Mouse (Mus musculus): ENCODE measurements around the gene Asb1.

The Asb1 gene

DNA sequence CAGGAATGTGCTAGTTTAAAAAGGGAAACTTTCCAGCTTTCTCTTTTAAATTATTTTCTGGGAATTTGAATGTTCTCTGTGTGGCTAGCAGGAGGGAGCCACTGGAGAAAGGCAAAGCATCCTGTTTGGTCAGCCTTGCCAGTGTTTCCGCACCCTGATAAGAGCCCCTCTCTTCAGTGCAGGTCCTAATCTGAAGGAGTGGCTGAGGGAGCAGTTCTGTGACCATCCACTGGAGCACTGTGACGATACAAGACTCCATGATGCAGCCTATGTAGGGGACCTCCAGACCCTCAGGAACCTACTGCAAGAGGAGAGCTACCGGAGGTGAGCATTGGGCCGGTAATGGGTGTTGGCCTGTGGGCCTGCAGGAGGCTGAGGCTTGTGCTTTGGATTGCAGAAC is 3.6 kb downstream of the Asb1 start:
- no peak for DNase-seq (ENCODE audit: low spot score in 2 of 2)

DNA sequence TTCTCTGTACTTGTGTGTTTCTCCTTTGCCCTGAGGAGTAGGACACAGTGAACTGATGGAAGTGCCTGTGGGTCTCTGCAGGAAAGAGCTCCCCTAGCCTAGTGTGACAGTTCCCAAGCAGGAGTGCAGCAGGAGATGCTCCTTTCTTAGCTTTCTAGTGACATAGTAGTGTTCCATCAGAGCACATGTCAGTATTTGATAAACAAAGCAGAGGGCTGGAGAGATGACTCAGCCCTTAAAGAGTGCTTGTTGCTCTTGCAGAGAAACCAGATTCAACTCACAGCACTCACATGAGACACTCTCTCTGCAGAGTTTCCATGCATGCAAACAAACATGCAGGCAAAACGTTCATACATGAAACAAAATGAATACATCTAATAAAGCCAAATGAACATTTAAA is 4.9 kb downstream of the Asb1 start:
- DNase-seq (ENCODE audit: low spot score in 2 of 2): no peak

DNA sequence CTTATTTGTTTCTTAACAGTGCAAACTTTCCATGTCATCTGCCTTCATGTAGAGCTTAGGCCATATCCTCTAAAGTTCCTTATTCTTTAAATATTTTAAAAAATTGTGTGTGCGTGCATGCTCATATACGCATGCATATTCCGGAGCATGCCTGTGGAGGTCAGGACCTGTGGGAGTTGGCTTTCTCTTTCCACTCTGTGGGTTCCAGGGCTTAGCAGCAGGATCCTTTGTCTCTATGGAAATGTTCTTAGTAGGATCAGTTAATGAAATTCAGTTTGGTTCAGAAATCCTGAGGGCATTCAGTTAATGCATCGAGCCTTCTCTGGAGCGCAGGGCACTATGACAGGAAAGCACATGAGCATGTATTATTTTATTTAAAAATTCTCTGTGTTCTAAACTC is 7.2 kb downstream of the Asb1 start:
- no peak for DNase-seq (ENCODE audit: low spot score in 2 of 2)

DNA sequence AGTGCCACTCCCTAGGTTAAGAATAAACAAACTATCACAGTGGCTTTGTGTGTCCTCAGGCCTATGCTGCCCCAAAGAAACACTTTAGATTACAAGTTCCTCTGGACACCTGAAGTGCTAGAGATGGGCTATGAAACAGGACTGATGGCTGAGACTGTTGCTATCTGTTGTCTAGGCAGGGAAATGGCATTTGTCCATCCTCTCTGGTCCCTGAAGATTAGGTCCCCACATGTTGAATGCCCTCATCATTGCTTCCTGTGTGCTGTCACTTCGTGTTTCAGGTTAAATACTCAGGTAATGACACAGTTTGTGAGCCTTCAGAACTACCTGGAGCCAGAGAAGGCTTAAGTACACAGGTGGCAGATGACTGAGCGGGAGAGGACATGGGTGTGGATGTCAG is 8.7 kb downstream of the Asb1 start:
- DNase-seq (ENCODE audit: low spot score in 2 of 2): no peak

DNA sequence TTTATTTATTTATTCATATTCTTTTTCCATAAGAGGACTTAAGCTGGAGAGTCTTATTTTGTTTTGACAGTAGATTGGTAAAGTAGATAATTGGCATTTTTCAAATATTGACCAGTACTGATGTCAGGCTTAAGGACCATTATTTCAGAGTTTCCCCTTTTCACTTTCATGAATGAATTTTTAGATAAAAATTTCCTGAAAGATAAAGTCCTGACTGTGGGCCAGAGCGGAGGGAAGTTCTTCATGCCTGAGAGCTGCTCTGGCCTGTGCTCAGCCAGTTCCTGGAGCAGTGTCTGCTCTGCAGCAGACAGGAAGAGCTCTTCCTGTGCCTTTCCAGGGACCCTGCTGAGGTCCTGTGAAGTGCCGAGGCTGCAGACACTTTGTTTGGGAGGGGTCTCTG is 16.8 kb downstream of the Asb1 start:
- no peak for DNase-seq (ENCODE audit: low spot score in 2 of 2)

DNA sequence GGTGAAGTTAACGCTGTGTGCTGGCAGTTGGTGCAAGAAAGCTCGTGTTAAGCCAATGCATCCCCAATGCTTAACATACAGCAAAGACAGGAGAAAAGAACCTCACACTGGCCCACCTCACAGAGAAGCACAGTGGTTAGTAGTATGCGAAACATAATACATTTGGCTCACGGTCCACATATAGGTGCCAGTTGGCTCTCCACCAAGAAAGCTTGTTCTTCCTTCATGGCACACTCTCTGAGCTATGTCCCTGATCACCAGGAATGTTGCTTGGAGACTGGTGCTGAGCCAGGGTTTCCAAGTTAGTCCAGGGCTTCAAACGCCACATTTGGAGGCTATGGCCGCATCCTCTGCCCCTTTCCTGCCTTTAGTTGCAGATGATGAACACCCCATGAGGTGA is 20.9 kb downstream of the Asb1 start:
- no peak for DNase-seq (ENCODE audit: low spot score in 2 of 2)

DNA sequence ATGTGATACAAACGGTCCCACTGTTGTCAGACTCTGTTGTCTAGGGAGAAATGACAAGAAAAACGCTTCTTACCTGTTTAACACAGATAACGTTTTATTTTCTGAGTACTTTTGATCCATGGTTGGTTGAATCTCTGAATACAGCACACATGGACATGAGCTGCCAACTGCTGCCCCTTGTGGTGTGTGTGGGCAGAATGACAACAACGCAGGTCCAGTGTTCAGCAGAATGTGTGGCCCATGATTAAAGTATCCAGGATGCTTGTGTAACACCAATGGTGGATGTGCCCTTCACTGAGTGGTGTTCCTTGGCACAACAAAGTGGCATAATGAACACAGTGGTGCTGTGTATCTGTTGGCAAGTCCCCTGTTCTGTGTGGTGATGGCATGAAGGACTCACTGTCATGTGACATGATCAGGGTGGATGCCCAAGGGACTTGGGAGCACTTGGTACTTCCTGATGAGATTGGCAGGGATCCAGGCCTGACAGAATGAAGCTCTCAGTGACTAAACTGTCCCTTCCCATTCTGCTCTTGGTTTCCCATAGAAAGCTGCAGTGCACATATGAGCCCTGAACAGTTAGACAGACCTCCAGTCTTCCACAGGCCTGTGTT is 22.7 kb downstream of the Asb1 start:
- DNase-seq (ENCODE audit: low spot score in 2 of 2): no peak

DNA sequence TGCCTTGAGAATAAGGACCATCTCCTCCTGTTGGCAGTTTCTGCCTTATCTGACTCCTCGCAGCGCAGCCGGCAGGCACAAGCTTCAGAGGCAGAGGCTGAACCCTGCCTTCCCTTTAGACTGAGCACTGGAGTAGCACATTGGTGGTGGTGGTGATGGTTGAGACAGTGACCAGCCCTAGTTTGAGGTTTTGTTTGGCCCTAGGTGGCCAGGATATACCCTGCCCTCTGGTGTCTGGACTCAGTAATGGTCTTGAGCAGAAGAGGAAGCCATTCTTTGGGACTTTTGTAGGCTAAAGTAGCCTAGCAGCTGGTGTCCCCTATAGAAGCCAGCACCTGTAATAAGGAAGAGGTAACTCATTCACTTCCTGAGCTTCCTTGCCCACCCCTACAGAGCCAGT is 23.7 kb downstream of the Asb1 start:
- no peak for DNase-seq (ENCODE audit: low spot score in 2 of 2)

DNA sequence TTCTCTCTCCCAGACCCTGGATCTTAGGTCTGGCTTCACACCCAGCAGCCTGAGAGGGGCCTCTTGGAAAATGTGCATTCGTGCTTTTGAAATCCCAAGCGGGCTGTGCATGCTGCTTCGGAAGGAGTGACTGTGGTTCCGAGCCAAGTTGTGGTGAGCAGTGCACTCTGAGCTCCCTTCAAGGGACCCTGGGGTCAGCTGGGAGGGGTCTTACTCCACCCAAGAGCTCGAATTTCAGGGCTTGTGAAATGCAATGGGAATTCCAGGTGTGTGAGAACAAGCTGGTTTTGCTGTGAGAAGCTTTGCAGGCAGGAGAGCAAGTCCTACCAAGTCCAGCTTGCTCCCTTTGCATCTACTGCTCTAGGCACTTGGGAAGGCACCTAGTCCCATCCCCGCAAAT is 24.3 kb downstream of the Asb1 start:
- no peak for DNase-seq (ENCODE audit: low spot score in 2 of 2)

DNA sequence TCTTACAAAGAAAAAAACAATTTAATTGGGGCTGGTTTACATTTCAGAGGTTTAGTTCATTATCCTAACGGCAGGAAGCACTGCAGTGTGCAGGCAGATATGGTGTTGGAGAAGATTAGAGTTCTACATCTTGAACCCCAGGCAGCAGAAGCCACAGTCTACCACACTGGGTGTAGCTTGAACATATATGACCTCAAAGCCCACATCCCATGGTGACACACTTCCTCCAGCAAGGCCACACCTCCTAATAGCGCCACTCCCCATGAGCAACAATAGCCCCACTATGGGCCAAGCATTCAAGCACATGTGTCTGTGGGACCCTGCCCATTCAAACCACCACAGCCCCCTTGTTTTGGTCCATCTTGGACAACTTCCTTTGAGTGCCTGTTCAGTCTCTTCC is 26.9 kb downstream of the Asb1 start:
- no peak for DNase-seq (ENCODE audit: low spot score in 2 of 2)

DNA sequence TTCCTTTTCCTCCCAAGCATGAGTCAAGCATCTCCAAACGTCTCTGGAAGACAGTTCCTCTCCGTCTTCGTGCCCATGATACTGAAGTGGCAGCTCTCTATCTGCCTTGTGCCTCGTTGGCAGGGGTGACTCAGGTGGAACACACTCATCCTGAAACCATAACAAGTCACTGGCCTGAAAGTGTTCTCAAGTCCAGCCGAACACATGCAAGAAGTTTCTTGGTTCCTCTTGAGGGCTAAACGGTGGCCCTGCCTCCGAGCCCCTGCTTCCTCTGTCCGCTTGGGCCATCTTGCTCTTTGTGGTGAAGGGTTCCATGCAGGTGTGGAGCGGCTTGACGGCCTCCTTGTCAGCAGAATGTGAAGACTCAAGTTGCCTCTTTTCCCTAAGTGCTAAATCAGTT is 32.1 kb downstream of the Asb1 start:
- DNase-seq (ENCODE audit: low spot score in 2 of 2): no peak

DNA sequence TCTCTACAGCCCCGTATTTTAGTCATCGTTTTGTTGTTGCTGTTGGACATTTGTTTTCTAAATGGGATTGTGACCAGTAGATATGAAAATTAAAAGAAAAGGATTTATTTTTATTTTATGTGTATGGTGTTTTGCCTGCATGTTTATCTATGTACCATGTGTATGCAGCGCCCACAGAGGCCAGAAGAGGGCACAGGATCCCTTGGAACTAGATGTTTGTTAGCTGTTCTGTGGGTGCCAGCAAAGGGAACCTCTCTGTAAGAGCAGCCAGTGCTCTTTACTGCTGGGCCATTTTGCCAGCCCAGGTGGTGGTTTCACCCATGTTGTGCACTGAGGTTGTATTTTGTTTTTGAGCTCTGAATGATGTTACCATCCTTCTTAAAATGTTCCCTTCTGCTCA is 33.9 kb downstream of the Asb1 start:
- DNase-seq (ENCODE audit: low spot score in 2 of 2): peak; percentile 28 to 58

DNA sequence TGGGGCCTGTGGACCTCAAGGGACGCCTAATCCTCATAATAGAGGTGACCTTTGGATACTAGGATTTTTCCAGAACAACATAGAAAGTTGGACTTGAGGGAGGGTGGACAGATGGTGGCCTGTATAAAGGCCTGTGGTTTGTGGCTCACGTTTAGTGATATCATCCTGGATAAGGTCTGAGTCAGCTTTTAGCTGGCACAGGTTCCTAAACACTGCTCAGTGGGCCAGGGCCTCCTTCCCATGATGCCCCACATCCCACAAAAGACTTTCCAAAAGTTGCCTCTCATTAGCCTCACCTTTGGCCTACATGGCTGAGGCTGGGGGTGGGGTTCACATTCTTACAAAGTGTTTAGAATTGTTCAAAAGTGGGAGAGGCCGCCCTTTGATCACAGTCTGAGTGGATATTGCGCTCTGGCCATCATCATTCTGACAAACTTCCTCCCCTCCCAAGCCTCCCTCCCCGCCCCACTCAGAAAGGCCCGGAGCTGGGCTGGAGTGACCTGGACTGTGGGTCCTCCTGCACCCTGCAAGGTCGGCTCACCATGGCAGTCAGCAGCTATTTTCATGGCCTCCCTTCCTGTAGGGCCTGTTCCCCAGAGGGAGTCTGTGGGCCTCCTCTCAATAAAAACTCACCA is 37.7 kb downstream of the Asb1 start:
- DNase-seq (ENCODE audit: low spot score in 2 of 2): no peak

DNA sequence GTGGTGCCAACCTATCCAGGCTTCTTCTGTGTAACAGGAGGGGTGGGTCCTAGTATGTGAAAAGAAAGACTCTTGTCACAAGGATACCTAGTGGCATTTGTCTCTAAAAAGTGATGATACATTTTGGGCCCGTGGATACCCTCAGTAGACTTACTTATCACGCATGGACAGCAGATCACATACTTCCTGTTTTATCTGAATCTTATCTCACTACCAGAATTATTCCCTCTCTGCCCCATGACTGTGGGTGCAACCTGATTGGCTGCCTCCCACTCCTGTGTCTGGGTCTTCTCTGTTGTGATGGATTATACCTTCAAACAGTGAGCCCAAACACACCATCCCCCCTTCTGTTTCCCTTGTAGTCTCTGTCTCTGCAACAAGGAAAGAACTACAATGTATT is 40.2 kb downstream of the Asb1 start:
- DNase-seq (ENCODE audit: low spot score in 2 of 2): no peak

DNA sequence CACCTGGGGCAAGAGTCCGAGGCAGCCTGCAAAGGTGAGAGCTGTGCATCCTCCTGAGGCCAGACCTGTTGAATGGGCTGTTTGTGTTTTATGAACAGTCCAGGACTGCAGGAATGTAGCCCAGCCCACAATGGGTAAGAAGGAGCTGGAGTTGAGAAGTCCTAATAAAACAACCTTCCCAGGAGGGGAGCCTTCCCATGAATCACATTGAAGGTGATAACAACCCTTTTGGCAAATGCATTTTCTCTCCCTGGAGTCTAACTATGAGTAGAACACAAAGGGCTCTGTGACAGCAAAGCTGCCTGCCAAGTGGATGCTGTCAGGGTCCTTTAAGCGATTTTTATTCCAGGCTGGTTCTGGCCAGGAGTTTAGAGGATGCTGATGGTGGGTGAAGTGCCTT is 40.9 kb downstream of the Asb1 start:
- no peak for DNase-seq (ENCODE audit: low spot score in 2 of 2)

DNA sequence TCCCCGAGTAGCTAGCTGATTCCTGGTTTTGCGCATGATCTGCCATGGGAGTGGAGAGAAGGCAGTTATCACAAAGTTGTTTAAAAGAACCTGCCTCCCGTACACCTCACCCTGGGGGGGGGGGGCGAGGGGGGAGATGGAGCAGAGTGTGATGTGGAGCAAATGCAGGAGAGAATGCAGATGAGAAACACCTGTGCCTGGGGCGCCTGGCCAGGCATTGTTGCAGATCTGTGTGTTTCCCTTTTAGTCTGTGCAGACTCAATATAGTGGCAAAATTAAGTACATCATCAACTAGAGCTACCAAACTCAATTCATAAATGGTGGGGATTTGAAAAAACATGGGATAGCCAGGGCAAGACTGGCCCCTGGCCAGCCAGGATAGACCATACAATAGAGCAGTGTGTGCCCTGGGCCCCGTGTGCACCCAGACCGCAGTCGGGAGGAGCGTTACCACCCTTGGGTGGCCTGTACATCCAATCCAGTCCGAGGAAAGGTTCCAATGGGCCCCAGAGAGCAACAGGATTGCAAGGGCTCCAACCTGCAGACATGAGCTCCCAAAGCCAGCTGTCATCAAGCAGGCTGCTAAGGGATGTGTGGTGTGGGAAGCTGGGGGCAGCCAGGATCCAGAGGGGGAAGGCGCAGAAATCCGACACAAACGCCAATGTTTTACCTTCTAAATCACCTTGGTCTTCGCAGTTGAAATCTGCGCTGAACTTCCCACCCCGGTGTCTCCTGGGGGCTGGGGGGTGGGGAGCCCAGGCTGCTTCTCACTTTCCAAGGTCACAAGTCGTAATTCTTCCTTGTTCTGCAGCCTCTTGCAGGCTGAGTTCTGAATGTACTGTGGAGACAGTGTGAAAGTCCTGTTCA is 44.9 kb downstream of the Asb1 start:
- DNase-seq (ENCODE audit: low spot score in 2 of 2): no peak

DNA sequence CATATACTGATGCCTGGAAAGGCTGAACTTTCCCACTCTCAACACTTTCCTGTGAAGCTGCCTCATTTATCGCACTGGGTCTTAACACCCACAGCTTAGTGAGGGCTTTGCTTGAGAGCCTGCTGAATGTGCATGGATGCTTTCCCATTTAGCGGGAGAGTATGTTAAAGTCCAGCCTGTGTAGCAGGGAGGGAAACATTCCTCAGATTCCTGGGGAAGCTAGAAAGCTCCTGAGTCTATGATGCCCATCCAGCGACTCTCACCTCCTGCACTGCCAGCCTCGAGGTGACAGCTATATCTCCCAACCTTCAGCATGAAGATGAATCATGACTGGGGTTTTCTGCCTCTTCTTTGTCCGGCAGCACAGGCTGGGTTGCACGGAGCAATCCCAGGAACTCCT is 49.4 kb downstream of the Asb1 start:
- DNase-seq (ENCODE audit: low spot score in 2 of 2): no peak

DNA sequence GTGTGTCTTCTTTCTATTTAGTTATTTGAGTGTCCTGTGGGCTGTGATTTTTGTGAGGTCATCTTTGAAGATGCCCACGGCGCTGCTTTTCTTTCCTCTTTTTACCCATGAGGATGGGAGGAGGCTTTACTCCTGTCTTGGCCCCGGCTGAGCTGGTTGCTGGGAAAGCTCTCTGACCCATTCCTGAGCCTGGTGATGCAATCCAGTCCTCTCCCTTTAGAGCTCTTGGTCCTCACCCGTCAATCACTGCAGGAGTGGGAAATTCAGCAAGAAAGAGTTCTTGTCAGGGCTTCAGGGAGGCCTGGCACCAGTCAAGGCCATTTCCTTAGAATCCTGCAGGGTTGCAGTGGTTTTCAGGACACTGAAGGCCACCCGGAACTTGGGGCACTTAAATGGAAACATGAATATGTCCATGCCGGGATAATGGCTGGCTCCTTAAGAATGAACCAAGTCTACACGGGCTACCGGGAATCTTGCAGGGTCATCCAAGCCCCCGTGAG is 55.2 kb downstream of the Asb1 start:
- no peak for DNase-seq (ENCODE audit: low spot score in 2 of 2)

DNA sequence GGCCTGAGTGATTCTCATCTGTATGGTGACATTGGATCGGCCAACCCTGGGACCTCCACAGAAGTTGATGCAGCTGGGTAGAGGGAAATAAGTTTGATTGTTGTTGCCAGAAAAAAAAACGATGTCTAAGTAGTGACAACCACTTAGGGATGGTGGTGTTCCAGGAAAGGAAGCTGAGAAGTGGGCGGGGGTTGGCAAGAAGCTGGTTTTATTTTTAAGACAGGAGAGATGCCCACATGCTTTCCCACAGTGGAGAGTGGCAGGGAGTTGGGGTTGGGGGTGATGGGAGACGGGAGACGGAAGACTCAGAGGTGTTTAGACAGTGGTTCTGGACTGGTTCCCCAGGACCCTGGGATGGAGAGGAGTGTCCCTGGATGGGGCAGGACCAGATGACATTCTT is 57.3 kb downstream of the Asb1 start:
- DNase-seq (ENCODE audit: low spot score in 2 of 2): peak; percentile 17 to 46

DNA sequence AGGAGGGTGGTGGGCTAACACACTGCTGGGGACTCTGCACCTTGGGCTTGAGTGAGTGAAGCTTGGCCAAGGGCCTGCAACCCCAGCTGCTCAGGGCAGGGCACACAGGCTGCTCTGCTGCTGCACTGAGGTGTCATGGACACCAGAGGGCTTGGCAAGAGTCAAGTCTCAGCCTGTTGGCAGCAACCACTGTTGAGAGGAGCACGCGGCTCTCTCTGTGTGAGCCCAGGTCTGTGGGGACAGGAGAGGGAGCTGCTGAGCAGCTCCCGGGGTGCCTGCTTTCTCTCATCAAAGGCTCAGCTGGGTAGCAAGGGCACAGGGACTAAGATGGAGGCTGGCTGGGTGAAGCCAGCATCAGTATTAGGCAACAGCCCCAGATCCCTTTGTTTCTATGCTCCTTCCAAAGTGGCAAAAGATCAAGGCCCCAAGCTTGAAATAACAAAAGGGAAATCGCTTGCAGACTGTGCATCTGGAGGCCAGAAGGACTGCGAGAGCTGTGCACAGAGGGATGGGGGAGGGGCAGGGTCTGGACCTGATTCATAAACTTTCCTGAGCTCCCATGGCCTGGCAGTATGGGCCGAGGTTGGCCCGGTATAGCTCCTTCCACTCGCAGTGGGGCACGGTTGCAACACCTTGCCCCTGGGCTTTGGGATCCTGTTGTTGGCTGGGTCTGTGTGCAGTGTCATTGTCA is 60.5 kb downstream of the Asb1 start:
- DNase-seq (ENCODE audit: low spot score in 2 of 2): peak; percentile 35 to 44

DNA sequence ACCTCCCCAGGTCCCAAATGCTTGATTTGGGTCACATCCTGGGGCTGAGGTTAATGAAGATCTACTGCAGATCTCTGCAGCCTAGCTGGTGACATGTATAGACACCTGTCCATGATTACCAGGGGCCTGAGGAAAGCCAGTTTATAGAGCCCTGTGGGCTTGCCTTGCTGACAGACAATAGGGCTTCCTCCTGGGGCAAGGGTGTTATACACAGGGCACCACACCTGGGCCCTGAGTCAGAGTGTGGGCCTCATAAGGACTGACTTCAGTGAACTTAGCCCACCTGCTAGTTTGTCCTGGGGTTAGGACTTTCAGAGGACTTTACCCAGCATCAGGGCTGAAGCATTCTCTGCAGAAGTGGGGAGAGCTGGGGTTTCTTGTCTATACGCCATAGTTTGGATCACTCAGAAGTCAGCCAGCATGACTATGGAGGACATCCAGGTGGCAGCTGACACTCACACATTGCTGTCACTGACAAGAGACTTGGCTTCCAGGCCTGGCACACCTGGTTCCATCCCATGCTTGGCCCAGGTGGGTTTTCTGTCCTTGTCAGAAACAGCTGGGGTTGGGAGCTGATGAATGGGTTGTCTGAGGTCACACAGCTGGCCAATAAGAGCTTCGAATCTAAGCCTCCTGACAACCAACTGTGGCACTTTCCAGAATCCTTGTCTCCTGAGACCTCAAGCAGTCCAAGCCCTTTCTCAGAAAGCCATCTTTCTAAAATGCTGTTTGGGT is 61.2 kb downstream of the Asb1 start:
- DNase-seq (ENCODE audit: low spot score in 2 of 2): no peak

DNA sequence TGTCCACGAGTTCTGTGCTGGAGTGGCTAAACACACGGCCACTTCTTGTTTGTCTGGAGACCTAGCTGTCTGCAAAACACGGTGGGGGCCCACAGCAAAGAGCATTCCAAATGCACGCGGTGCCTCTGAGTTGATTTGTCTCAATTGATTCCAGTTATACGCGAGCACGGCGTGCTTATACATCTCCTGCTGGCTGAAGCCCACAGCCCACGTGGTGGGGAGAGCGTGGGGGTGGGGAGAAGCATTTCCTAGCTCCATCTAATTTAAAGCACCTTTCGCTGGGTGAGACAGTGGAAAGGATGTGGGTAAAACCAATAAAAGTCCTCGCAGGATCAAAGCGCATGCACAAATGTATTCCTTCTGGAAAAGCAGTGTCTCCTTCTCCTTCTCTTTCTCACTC is 65.3 kb downstream of the Asb1 start:
- no peak for DNase-seq (ENCODE audit: low spot score in 2 of 2)

Data from frontal cortex, postnatal 14 days (tissue).